Mouse (Mus musculus): ENCODE results near the gene Ufc1. TPM values are rescaled to one million over a fixed set of nuclear protein-coding genes. Genes with fewer than 3 reads are reported as not detected.

Gene Ufc1
- polyA plus RNA-seq (2021; fragmentation: Nextera tagmentation), result 171 and 203 TPM in 2 replicates
- long read RNA-seq, experiment 1, transcript Ufc1-201 (7 exons, 1,007 nt), result minor isoform, 50 of 122 reads
- long read RNA-seq, experiment 1, transcript Ufc1-202 (6 exons, 914 nt), result major isoform, 51 of 122 reads
- long read RNA-seq, experiment 1, partial matches to known transcripts, result 4 of 122 reads
- long read RNA-seq, experiment 1, other reads (novel, unspliced or antisense), result 16 of 122 reads
- long read RNA-seq, experiment 2, transcript Ufc1-202 (6 exons, 914 nt), result major isoform, 104 of 195 reads
- long read RNA-seq, experiment 2, transcript Ufc1-201 (7 exons, 1,007 nt), result minor isoform, 65 of 195 reads
- long read RNA-seq, experiment 2, partial matches to known transcripts, result 16 of 195 reads
- long read RNA-seq, experiment 2, other reads (novel, unspliced or antisense), result 7 of 195 reads

DNA sequence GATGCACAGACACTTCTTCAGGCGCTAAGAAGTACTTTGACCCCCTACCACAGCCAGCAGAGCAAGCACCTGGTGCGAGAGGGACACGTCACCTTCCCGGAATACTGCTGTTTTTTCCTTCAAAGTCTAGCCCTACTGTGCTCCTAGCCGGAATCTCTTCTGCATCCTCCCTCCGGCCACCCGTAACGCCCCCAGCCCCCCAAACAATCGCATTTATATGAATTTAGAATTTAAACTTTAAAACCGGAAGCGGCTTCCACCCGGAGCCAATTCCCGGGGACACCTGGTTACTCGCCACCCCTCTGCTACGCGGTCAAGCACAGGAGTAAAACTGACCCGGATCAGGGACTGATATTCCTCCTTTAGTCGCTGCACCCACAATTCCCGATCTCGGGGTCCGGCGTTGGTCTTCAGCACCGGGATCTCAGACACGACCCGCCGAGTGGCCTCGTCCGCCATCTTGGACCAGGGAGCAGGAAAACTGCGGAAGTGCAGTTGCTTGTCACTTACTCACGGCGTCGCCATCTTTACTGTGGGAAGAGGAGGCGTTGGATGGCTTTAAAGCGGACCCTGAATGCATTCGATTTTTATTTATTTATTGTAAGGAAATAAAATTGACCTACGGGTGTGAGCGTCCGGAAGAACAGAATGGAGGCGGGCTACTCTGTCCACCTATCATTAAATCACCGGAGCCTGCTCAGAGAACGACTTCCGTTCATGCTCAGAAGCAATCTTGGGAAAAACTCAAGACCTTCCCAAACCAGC, at the start of gene Ufc1:
Ufc1 (minus strand) TSS at position 727 of the 765 bp plus-strand sequence.

DNA sequence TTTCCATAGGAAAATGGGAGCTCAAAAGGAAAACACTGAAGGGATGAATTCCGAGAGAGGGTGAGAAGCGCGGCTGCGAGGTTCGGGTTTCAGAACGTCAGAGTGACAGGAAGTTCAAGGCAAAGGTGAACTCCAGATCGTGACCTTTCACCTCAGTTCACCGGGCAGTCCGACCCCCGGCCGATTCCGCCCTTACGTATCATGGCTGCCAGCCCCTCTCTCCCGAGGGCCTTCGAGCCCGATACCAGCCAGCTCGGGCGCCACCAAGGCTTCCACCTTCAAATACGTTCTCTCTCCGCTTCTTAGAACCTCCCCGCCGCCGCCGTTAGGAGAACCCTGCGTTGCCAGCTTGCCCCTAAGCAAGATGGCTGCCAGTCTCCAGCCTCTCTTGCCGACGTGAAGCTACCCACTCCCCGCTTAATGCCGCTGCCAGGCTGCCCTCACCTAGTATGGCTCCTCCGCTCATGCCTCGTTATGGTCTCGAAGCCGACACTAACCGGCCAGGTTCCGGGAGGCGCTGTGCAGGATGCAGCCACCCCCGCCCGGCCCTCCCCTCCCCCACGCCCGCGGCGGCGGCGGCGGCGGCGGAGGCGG, 34.1 kb upstream of the Ufc1 start, which contains the start of gene Dedd:
Dedd (plus strand) TSS at position 307 of the 594 bp plus-strand sequence.

DNA sequence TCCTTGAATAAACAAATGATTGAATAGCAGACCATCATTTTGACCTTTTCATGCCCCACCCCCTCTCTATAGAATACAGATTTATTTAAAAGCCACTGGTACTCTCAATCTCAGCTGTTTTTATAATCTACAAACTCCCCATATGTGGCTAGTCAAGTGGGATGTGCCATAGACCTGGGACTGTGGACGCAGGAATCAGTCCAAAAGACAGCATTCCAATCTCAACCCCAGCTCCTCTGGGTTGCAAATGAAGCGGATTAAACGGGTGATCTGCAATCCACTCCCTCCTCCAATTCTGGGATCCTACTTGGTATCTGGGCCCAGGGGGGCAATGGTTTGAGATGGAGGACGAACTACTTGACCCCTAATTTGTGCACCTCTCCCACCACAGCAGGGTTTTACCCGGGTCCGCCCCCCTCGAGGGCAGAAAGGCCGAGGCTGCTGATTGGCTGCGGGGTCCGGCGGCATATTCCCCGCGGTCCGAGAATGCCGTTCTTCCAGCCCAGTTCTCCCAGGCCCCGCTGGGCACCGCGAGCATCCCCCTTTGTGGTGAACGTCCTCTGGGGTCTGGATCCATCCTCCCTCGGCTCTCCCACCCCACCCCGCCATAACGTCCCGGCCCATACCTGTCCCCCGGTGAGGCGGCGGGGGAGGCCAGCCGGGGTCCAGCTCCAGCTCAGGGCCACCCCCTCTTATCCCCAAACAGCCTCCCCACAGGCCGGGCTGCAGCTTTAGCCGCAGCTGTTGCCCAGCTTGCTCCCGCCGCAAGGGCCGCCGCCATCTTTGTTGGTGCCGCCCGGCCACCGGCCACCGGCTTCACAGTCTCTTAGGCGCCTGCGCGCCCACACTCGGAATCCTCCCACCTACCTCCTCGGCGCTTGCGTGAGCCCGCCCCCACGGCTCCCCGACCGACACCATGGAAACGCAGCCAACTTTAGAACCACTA, 7.4 kb downstream of the Ufc1 start, which contains the start of gene Usp21:
Usp21 (minus strand) TSS at position 856 of the 946 bp plus-strand sequence.

DNA sequence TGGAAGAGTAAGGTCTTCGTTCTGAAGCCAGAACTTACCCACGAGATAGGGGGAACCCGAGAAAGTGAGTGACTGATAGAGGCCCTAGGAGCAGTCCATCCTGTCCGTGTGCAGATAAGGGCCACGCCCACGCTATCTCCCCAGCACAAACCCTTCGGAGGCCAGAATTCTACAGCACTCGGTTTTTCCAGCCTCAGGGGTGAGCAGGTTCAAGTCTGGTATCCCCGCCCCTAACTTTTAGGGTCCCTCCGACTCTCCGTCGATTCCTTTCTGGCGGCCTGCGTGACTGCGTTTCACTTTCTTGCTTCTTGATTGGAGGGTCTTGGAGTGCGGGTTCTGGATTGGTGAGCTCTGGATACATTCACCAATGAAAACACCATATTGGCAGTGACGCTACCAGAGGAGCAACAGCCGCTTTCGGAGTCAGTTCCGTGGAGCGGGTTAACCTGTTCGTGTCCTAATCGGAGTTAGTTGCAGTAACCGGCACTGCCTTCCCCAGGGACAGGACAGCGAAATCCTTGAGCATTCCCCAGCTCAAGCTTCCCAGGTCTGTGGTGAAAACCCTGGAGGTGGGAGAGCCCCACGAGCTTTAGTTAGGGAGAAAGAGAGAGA, 13.8 kb downstream of the Ufc1 start, which contains the start of gene Ppox:
Ppox (minus strand) TSS at position 271 of the 612 bp plus-strand sequence.

DNA sequence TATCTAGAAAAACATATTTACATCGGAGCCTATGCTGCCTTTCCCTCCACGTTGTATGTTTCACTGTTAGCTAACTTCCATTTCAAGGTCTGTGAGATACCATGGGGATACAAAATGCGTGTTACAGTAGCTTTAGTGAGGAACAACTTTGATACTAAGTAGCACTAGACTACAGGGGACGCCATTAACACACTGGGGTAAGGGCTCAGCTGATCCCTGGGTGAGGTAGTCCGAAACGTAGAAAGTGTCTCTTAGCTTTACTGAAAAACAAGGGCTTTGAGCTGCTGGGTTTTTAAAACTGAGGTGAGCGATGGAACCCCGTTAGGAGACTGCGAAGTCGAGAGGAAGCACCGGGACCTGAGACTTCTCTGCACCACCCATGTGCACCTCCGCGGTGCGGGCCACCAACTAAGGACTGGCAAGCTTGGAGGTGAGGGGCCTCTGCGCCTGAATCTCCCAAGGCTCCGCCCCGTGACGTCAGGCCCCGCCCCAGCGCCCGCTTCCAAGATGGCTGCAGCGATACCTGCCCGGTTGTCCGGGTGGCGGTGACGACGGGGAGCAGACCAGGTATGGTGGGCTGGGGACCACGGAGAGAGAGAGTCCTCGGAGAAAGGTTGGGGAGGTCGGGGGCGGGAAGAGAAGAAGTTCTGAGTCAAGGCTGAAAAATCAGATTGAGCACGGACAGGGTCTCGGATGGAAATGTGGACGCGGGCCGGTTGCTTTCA, 24.8 kb downstream of the Ufc1 start, which contains the start of gene B4galt3:
B4galt3 (plus strand) TSS at position 481 of the 725 bp plus-strand sequence.

DNA sequence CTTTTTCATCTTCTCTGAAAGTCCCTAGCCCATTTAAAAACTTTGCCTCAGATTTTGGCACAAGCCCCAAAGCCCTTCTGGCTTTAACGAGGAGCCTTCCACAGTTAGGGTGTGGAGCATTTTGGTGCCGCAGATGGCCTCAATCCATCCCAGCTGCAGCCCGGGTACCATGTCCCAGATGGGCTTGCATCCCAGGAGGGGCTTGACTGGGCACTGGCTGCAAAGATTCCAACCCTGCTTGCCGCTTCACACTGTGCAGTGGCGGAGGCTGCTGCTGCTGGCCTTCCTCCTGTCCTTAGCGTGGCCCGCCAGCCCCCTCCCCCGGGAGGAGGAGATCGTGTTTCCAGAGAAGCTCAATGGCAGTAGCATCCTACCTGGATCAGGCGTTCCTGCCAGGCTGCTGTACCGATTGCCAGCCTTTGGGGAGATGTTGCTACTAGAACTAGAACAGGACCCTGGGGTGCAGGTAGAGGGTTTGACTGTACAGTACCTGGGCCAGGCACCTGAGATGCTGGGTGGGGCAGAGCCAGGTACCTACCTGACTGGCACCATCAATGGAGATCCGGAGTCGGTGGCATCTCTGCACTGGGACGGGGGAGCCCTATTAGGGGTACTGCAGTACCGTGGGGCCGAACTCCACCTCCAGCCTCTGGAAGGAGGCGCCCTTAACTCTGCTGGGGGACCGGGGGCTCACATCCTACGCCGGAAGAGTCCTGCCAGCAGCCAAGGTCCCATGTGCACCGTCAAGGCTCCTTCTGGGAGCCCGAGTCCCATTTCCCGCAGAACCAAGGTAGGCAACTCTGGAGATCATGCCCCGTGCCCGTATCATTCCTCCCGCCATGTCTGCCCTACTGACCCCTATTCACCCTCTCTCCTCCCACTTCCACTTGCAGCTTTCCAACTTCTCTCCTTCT, 43.9 kb downstream of the Ufc1 start, which contains the start of gene Ndufs2:
Ndufs2 (minus strand) TSS at position 709 of the 914 bp plus-strand sequence.

DNA sequence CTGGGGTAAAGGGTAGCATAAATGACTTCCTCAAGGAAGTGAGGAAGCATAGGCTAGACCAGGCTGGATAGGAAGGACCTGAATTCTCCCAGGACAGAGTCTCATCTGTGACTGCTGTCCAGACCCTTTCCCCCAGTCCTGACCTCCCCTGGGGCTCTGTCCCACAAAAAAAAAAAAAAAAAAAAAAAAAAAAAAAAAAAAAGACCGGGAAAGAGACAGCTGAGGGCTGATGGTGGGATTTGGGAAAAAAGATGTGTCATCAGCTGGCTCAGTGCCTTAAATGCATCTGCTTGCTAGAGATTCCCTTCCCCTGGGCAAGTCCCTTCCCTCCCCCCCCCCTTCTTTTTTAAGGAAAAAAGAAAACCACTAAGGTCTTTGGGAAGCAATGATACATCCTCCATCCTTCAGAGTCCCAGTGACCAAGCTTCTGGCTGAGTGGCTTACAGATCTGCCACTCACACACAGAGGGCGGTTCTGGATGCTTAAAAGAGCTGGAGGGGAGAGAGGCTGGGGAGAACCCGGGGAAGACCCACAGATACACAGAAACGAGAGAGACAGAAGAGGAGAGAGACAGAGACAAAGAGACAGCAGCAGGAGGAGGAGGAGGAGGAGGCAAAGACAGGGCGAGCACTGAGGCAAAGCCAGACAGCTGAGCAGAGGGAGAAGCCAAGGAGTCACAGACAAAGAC, 44.8 kb downstream of the Ufc1 start, which contains the start of gene Adamts4:
Adamts4 (plus strand) TSS at position 509 of the 688 bp plus-strand sequence.

Other genes starting within 250 kb of the Ufc1 start
- 27.1 and 27.8 TPM in 2 replicates for gene Fcgr3, start 230.1 kb downstream of the Ufc1 start, polyA plus RNA-seq (2021; fragmentation: Nextera tagmentation)
- gene Cfap126, start 181.1 kb downstream of the Ufc1 start, polyA plus RNA-seq (2021; fragmentation: Nextera tagmentation), result 1.7 and 2.8 TPM in 2 replicates
- gene Sdhc, start 144.4 kb downstream of the Ufc1 start, polyA plus RNA-seq (2021; fragmentation: Nextera tagmentation), result 62.8 and 68.4 TPM in 2 replicates
- gene Mpz, start 144.3 kb downstream of the Ufc1 start, polyA plus RNA-seq (2021; fragmentation: Nextera tagmentation), result 0.10 and 0.14 TPM in 2 replicates
- 128 and 132 TPM in 2 replicates for gene Pcp4l1, start 98.8 kb downstream of the Ufc1 start, polyA plus RNA-seq (2021; fragmentation: Nextera tagmentation)
- 0.09 and 0.15 TPM in 2 replicates for gene Nr1i3, start 81.1 kb downstream of the Ufc1 start, polyA plus RNA-seq (2021; fragmentation: Nextera tagmentation)
- gene Tomm40l, start 72.5 kb downstream of the Ufc1 start, polyA plus RNA-seq (2021; fragmentation: Nextera tagmentation), result 89.4 and 110 TPM in 2 replicates
- 3.2 and 4.7 TPM in 2 replicates for gene Apoa2, start 70.0 kb downstream of the Ufc1 start, polyA plus RNA-seq (2021; fragmentation: Nextera tagmentation)
- 94.0 and 105 TPM in 2 replicates for gene Fcer1g, start 60.7 kb downstream of the Ufc1 start, polyA plus RNA-seq (2021; fragmentation: Nextera tagmentation)
- 4.4 and 4.5 TPM in 2 replicates for gene Adamts4, start 44.6 kb downstream of the Ufc1 start, polyA plus RNA-seq (2021; fragmentation: Nextera tagmentation)
- 129 and 207 TPM in 2 replicates for gene Ndufs2, start 43.6 kb downstream of the Ufc1 start, polyA plus RNA-seq (2021; fragmentation: Nextera tagmentation)
- 53.3 and 58.3 TPM in 2 replicates for gene B4galt3, start 24.7 kb downstream of the Ufc1 start, polyA plus RNA-seq (2021; fragmentation: Nextera tagmentation)
- gene Ppox, start 13.8 kb downstream of the Ufc1 start, polyA plus RNA-seq (2021; fragmentation: Nextera tagmentation), result 9.7 and 14.4 TPM in 2 replicates
- 39.2 and 44.6 TPM in 2 replicates for gene Usp21, start 7.0 kb downstream of the Ufc1 start, polyA plus RNA-seq (2021; fragmentation: Nextera tagmentation)
- 35.3 and 38.1 TPM in 2 replicates for gene Dedd, start 34.1 kb upstream of the Ufc1 start, polyA plus RNA-seq (2021; fragmentation: Nextera tagmentation)
- 32.0 and 41.0 TPM in 2 replicates for gene Nit1, start 50.6 kb upstream of the Ufc1 start, polyA plus RNA-seq (2021; fragmentation: Nextera tagmentation)
- gene Pfdn2, start 50.6 kb upstream of the Ufc1 start, polyA plus RNA-seq (2021; fragmentation: Nextera tagmentation), result 136 and 195 TPM in 2 replicates
- gene Klhdc9, start 65.8 kb upstream of the Ufc1 start, polyA plus RNA-seq (2021; fragmentation: Nextera tagmentation), result 9.3 and 10.6 TPM in 2 replicates
- 1.9 and 2.0 TPM in 2 replicates for gene Nectin4, start 75.1 kb upstream of the Ufc1 start, polyA plus RNA-seq (2021; fragmentation: Nextera tagmentation)
- 0.60 and 0.85 TPM in 2 replicates for gene Arhgap30, start 93.9 kb upstream of the Ufc1 start, polyA plus RNA-seq (2021; fragmentation: Nextera tagmentation)
- gene Usf1, start 116.3 kb upstream of the Ufc1 start, polyA plus RNA-seq (2021; fragmentation: Nextera tagmentation), result 37.9 and 48.2 TPM in 2 replicates
- gene Tstd1, start 123.8 kb upstream of the Ufc1 start, polyA plus RNA-seq (2021; fragmentation: Nextera tagmentation), result 1.2 and 1.9 TPM in 2 replicates
- gene F11r, start 142.5 kb upstream of the Ufc1 start, polyA plus RNA-seq (2021; fragmentation: Nextera tagmentation), result 8.6 TPM in 2 replicates
- gene Alyref2, start 208.5 kb upstream of the Ufc1 start, polyA plus RNA-seq (2021; fragmentation: Nextera tagmentation), result 6.7 and 7.4 TPM in 2 replicates
- gene Itln1, start 240.3 kb upstream of the Ufc1 start, polyA plus RNA-seq (2021; fragmentation: Nextera tagmentation), result not detected in 2 replicates

Data from left cerebral cortex, adult 6 months (tissue).